Mouse (Mus musculus) G1E-ER4 (cell line): ENCODE measurements at regions not wholly inside any gene's neighbourhood (a gene's known extent, or its start where the extent isn't known, plus 50 kb on each side); places are given as distances from the start of the nearest gene placed in this dataset.

Experiments used
- GATA1 ChIP-seq: IDR thresholded peaks from one replicate; pipeline ENCODE4 v1.8.0; 2012; ENCODE audit warnings: low read length, inconsistent platforms

GRCm38 (mm10) chr8:77774551-77775335, 50.5 kb upstream of the Ednra start:
- TF ChIP-seq GATA1, result no peak

GRCm38 (mm10) chr8:77775526-77775925, 51.3 kb upstream of the Ednra start:
- TF ChIP-seq GATA1, result no peak

GRCm38 (mm10) chr8:77777597-77777996, 53.3 kb upstream of the Ednra start:
- no peak for TF ChIP-seq GATA1

- TF ChIP-seq GATA1, result no peak
These were observed 61.5 kb upstream of the Ednra start for GRCm38 (mm10) chr8:77785676-77786255.

GRCm38 (mm10) chr8:77794911-77795310, 70.6 kb upstream of the Ednra start:
- no peak for TF ChIP-seq GATA1

GRCm38 (mm10) chr8:77803147-77803903, 79.1 kb upstream of the Ednra start:
- TF ChIP-seq GATA1, result no peak

- no peak for TF ChIP-seq GATA1
These were observed 80.3 kb upstream of the Ednra start for GRCm38 (mm10) chr8:77804536-77804935.

- no peak for TF ChIP-seq GATA1
These were observed 80.7 kb upstream of the Ednra start for GRCm38 (mm10) chr8:77804956-77805355.

GRCm38 (mm10) chr8:77805657-77806056, 81.4 kb upstream of the Ednra start:
- no peak for TF ChIP-seq GATA1

- no peak for TF ChIP-seq GATA1
These were observed 90.8 kb upstream of the Ednra start for GRCm38 (mm10) chr8:77814796-77815647.

GRCm38 (mm10) chr8:77815648-77815971, 91.3 kb upstream of the Ednra start:
- TF ChIP-seq GATA1, result no peak

GRCm38 (mm10) chr8:77816217-77816616, 92.0 kb upstream of the Ednra start:
- TF ChIP-seq GATA1, result no peak

GRCm38 (mm10) chr8:77825786-77826185, 101.5 kb upstream of the Ednra start:
- no peak for TF ChIP-seq GATA1

- no peak for TF ChIP-seq GATA1
These were observed 102.0 kb upstream of the Ednra start for GRCm38 (mm10) chr8:77826255-77826654.

- no peak for TF ChIP-seq GATA1
These were observed 103.8 kb upstream of the Ednra start for GRCm38 (mm10) chr8:77828079-77828478.
